Mouse (Mus musculus): ENCODE measurements at regions not wholly inside any gene's neighbourhood (a gene's known extent, or its start where the extent isn't known, plus 50 kb on each side); places are given as distances from the start of the nearest gene placed in this dataset.
"Not testable (repeated sequence)": the region's sequence is repeated elsewhere in the genome, so short reads cannot be mapped to it uniquely, and the experiment has no call there.

GRCm38 (mm10) chr2:151200992-151201391 lies 102.9 kb downstream of the Gm14147 start:
- no CpG with 5 or more reads among the region's 3 CpGs for WGBS
- H3K9me3 ChIP-seq; H3K36me3 ChIP-seq; H3K4me3 ChIP-seq; H3K27me3 ChIP-seq (ENCODE audit: insufficient read depth, poor library complexity, severe bottlenecking); H3K27ac ChIP-seq; DNase-seq (ENCODE audit: low spot score); H3K4me1 ChIP-seq: not testable (repeated sequence)

GRCm38 (mm10) chr2:151215141-151215540 lies 117.1 kb downstream of the Gm14147 start:
- Histone ChIP-seq H3K27me3 (ENCODE audit: insufficient read depth, poor library complexity, severe bottlenecking) (no peaks in the 10 kb centered on the region), H3K36me3 (no peaks in the 10 kb centered on the region), H3K9me3 (peaks cover 11% of the 10 kb centered on the region; the same call in 1 of the 2 replicates), H3K4me1 (no peaks in the 10 kb centered on the region), H3K27ac (no peak overlapping the region), H3K4me3 (no peak overlapping the region)
- WGBS, result 74% methylated on average over 5 of the region's 5 CpGs
- DNase-seq (ENCODE audit: low spot score), result peak; percentile 58
